Mouse (Mus musculus) CH12.LX (cell line): Measurements from ENCODE around the gene Itk. TPM values are rescaled to one million over a fixed set of nuclear protein-coding genes. Genes with fewer than 3 reads are reported as not detected.

Experiments
- DNase-seq: peaks from one replicate; pipeline ENCODE4 v3.0.0-alpha.2; 2013; ENCODE audit errors: extremely low read depth
- H3K27ac ChIP-seq: 2 replicates; pipeline ENCODE4 v1.5.1; 2012; ENCODE audit warnings: low read depth, mild to moderate bottlenecking, control low read depth, moderate library complexity; ENCODE audit not compliant: insufficient read depth
- H3K27me3 ChIP-seq: replicated peaks from 2 replicates; pipeline ENCODE3; 2012; ENCODE audit warnings: inconsistent platforms
- H3K36me3 ChIP-seq, 2 experiments: replicated peaks in 1 of 2; 2 replicates each; pipeline versions ENCODE3 to v1.6.1; 2012; ENCODE audit warnings: inconsistent platforms in 1 of 2, low read length in 1 of 2, mild to moderate bottlenecking in 1 of 2, mixed read lengths in 1 of 2, moderate library complexity in 1 of 2; ENCODE audit not compliant: control insufficient read depth in 1 of 2, insufficient read depth in 1 of 2
- H3K4me1 ChIP-seq, 2 experiments: 2 replicates each; pipeline ENCODE4 v1.6.1; 2012; ENCODE audit warnings: inconsistent platforms in 1 of 2, moderate library complexity in 1 of 2; ENCODE audit not compliant: insufficient read depth in 2 of 2, control insufficient read depth in 1 of 2
- H3K4me2 ChIP-seq: 2 replicates; pipeline ENCODE4 v1.6.1; 2012; ENCODE audit warnings: low read depth, mild to moderate bottlenecking, control low read depth; ENCODE audit not compliant: poor library complexity, insufficient read depth, severe bottlenecking
- H3K4me3 ChIP-seq, 3 experiments: fragments of 150-350 bp in 1 of 3; sonication (generic) in 1 of 3; replicated peaks in 1 of 3; 2 replicates each; pipeline versions ENCODE3 to v1.5.1; 2011 to 2012; ENCODE audit warnings: low read depth in 2 of 3, low read length in 2 of 3, mild to moderate bottlenecking in 2 of 3, moderate library complexity in 2 of 3, control low read depth in 1 of 3, improper control_type of control experiment in 1 of 3, inconsistent platforms in 1 of 3, mixed read lengths in 1 of 3; ENCODE audit not compliant: poor library complexity in 1 of 3
- H3K79me2 ChIP-seq: replicated peaks from 2 replicates; pipeline ENCODE4 v1.6.1; 2012; ENCODE audit warnings: mild to moderate bottlenecking, moderate library complexity; ENCODE audit not compliant: control insufficient read depth, poor library complexity, insufficient read depth, severe bottlenecking; ENCODE audit errors: extremely low read depth
- H3K9ac ChIP-seq: 2 replicates; pipeline ENCODE4 v1.6.1; 2012; ENCODE audit warnings: low read depth, mild to moderate bottlenecking, control low read depth, moderate library complexity; ENCODE audit not compliant: insufficient read depth
- H3K9me3 ChIP-seq: replicated peaks from 2 replicates; pipeline ENCODE3; 2012; ENCODE audit warnings: low read length, inconsistent platforms, mixed read lengths
- CHD2 ChIP-seq: IDR thresholded peaks from 2 replicates; pipeline ENCODE4 v1.6.1; 2011; ENCODE audit warnings: low read length, improper control_type of control experiment
- CTCF ChIP-seq, 2 experiments: IDR thresholded peaks in 1 of 2; conservative IDR thresholded peaks in 1 of 2; 2 replicates each; pipeline ENCODE4 v1.5.1; 2011 to 2012; ENCODE audit warnings: low read depth in 2 of 2, low read length in 2 of 2, improper control_type of control experiment in 1 of 2, inconsistent platforms in 1 of 2, mild to moderate bottlenecking in 1 of 2, moderate library complexity in 1 of 2
- E2F4 ChIP-seq: IDR thresholded peaks from 2 replicates; pipeline ENCODE4 v1.6.1; 2011; ENCODE audit warnings: low read depth, low read length, improper control_type of control experiment; ENCODE audit not compliant: insufficient replicate concordance
- EP300 ChIP-seq: IDR thresholded peaks from 2 replicates; pipeline ENCODE4 v1.6.1; 2011; ENCODE audit warnings: low read length, improper control_type of control experiment
- ETS1 ChIP-seq: conservative IDR thresholded peaks from 2 replicates; pipeline ENCODE4 v1.6.1; 2012; ENCODE audit warnings: low read depth, mild to moderate bottlenecking, inconsistent platforms, low read length, improper control_type of control experiment, moderate library complexity
- GABPA ChIP-seq: IDR thresholded peaks from 2 replicates; pipeline ENCODE4 v1.6.1; 2012; ENCODE audit warnings: low read depth, low read length, improper control_type of control experiment, inconsistent platforms; ENCODE audit not compliant: insufficient replicate concordance
- IRF4 ChIP-seq: IDR thresholded peaks from 2 replicates; pipeline ENCODE4 v1.6.1; 2014; ENCODE audit warnings: low read depth, mild to moderate bottlenecking, inconsistent platforms, low read length, improper control_type of control experiment
- JUN ChIP-seq: IDR thresholded peaks from 2 replicates; pipeline ENCODE4 v1.6.1; 2011; ENCODE audit warnings: low read depth, mild to moderate bottlenecking, low read length, improper control_type of control experiment, moderate library complexity; ENCODE audit not compliant: insufficient read depth
- MAX ChIP-seq: IDR thresholded peaks from 2 replicates; pipeline ENCODE4 v1.6.1; 2011; ENCODE audit warnings: low read length, improper control_type of control experiment
- MAZ ChIP-seq: IDR thresholded peaks from 2 replicates; pipeline ENCODE4 v1.6.1; 2012; ENCODE audit warnings: low read depth, mild to moderate bottlenecking, inconsistent platforms, low read length, improper control_type of control experiment, moderate library complexity
- MEF2A ChIP-seq: IDR thresholded peaks from 2 replicates; pipeline ENCODE4 v1.6.1; 2014; ENCODE audit warnings: low read depth, mild to moderate bottlenecking, inconsistent platforms, low read length, improper control_type of control experiment, borderline replicate concordance
- MXI1 ChIP-seq: IDR thresholded peaks from 2 replicates; pipeline ENCODE4 v1.6.1; 2011; ENCODE audit warnings: mild to moderate bottlenecking, low read depth, low read length, improper control_type of control experiment
- MYC ChIP-seq: IDR thresholded peaks from 2 replicates; pipeline ENCODE4 v1.6.1; 2011; ENCODE audit warnings: low read depth, mild to moderate bottlenecking, improper control_type of control experiment, low read length
- PAX5 ChIP-seq: IDR thresholded peaks from 2 replicates; pipeline ENCODE4 v1.6.1; 2012; ENCODE audit warnings: low read length, inconsistent platforms, mixed read lengths
- TBP ChIP-seq: conservative IDR thresholded peaks from 2 replicates; pipeline ENCODE4 v1.6.1; 2011; ENCODE audit warnings: low read depth, low read length, improper control_type of control experiment
- TCF12 ChIP-seq: IDR thresholded peaks from 2 replicates; pipeline ENCODE4 v1.6.1; 2014; ENCODE audit warnings: low read depth, mild to moderate bottlenecking, inconsistent platforms, low read length, improper control_type of control experiment
- UBTF ChIP-seq: IDR thresholded peaks from 2 replicates; pipeline ENCODE4 v1.6.1; 2012; ENCODE audit warnings: low read depth, mild to moderate bottlenecking, inconsistent platforms, low read length, improper control_type of control experiment, moderate library complexity
- USF2 ChIP-seq: conservative IDR thresholded peaks from 2 replicates; pipeline ENCODE4 v1.6.1; 2011; ENCODE audit warnings: low read depth, low read length, improper control_type of control experiment
- ZKSCAN1 ChIP-seq: IDR thresholded peaks from 2 replicates; pipeline ENCODE4 v1.6.1; 2012; ENCODE audit warnings: low read depth, inconsistent platforms, low read length, improper control_type of control experiment, borderline replicate concordance
- ZMIZ1 ChIP-seq: IDR thresholded peaks from 2 replicates; pipeline ENCODE4 v1.6.1; 2012; ENCODE audit warnings: low read depth, mild to moderate bottlenecking, inconsistent platforms, low read length, improper control_type of control experiment
- ZNF384 ChIP-seq: IDR thresholded peaks from 2 replicates; pipeline ENCODE4 v1.6.1; 2012; ENCODE audit warnings: low read depth, low read length, improper control_type of control experiment, inconsistent platforms
- dilution Hi-C: fragments of 300-500 bp; cut with MboI; formaldehyde crosslinking; loops from 2 replicates; pipeline ENCODE4 v1.14.3; 2020; ENCODE audit warnings: low sequenced_read_pairs; ENCODE audit not compliant: extremely low pct_unique_long_range_greater_than_20kb, extremely low pct_ligation_motif_present
- in situ Hi-C: fragments of 300-500 bp; cut with MboI; formaldehyde crosslinking; loops from 3 replicates; pipeline ENCODE4 v1.14.3; 2019; ENCODE audit warnings: low sequenced_read_pairs, low pct_ligation_motif_present, low pct_unique_long_range_greater_than_20kb, mixed read lengths
- polyA plus RNA-seq: library from polyadenylated mRNA; unstranded; fragments of >175 nt; gene quantifications from 2 replicates; pipeline ENCODE4 v1.2.1, GENCODE M21; 2012; ENCODE audit warnings: low read depth; ENCODE audit not compliant: insufficient read length
- total RNA-seq, 2 experiments: library from RNA; depleted of rRNA; stranded (reverse); fragments of 300-350 nt in 1 of 2; fragments of >200 nt in 1 of 2; gene quantifications; 2 replicates each; pipeline ENCODE4 v1.2.3; 2012 to 2014

Itk gene
- total and polyA plus RNA-seq, 3 experiments, result 0.11 to 0.64 (median 0.17) TPM

DNA sequence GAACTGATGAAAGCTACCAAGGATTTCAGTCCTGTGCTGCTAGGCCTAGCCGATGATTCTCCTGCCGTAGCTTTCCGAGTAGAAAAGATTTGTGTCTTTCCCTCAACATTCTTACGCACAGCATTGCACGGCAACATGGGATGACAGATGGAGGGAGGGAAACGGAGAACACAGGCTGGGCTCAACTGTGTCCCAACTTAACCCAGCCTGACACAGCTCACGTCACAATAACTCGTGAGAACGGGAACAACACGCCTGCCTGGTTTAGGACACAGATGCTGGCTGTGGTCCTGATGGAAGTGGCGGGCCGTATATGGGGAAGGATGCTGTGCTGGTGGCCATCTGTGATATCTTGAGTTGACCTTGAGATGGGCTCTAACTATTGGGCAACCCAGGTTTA is 110.6 kb downstream of the Itk start:
- in situ Hi-C loops, result loop anchor here (5.0 kb wide), 2 partner anchors 34 to 154 kb away; partner anchors contain the start of gene Cyfip2
- H3K36me3 ChIP-seq, result peaks cover 90 to 98% of the 10 kb centered on the region in 2 experiments

GRCm38 (mm10) chr11:46278140-46278539 is 111.2 kb downstream of the Itk start:
- DNase-seq, result no peak
- in situ Hi-C loops, result loop anchor here (5.0 kb wide), 2 partner anchors 34 to 154 kb away; partner anchors contain the start of gene Cyfip2
- Histone ChIP-seq H3K9me3 (no peaks in the 10 kb centered on the region), H3K4me2 (no peak overlapping the region), H3K4me3 (no peak overlapping the region), H3K27me3 (no peaks in the 10 kb centered on the region), H3K4me1 (peaks cover 0 to 80% of the 10 kb centered on the region in 2 experiments; a peak in 2 of 4 replicates), H3K27ac (no peak overlapping the region), H3K79me2 (peaks cover 2% of the 10 kb centered on the region; the same call in 1 of the 2 replicates), H3K9ac (no peak overlapping the region), H3K36me3 (peaks cover 89 to 98% of the 10 kb centered on the region in 2 experiments)
- dilution Hi-C loops, result no loop called here
- no peak for TF ChIP-seq MAZ
- no peak for TF ChIP-seq E2F4
- no peak for TF ChIP-seq GABPA
- no peak for TF ChIP-seq JUN
- TF ChIP-seq USF2, result no peak
- TF ChIP-seq PAX5, result no peak
- TF ChIP-seq MAX, result no peak
- TF ChIP-seq TCF12, result peak; percentile 30; the same call in 1 of the 2 replicates
- TF ChIP-seq CHD2, result no peak
- TF ChIP-seq ZNF384, result no peak
- TF ChIP-seq UBTF, result no peak
- TF ChIP-seq MEF2A, result peak; percentile 11; the same call in 1 of the 2 replicates
- no peak for TF ChIP-seq TBP
- TF ChIP-seq EP300, result peak; percentile 50
- no peak for TF ChIP-seq MXI1
- no peak for TF ChIP-seq ZMIZ1
- TF ChIP-seq ETS1, result peak; percentile 74
- no peak for TF ChIP-seq CTCF (conservative IDR thresholded peaks at IDR 0.05 in 1 of 2, IDR thresholded peaks at IDR 0.05 in 1 of 2; ENCODE audit: low read depth in 2 of 2, low read length in 2 of 2)
- TF ChIP-seq IRF4, result no peak

More for the DNA sequence above, 110.6 kb downstream of the Itk start:
- no peak overlapping the region for H3K9ac ChIP-seq
- H3K4me2 ChIP-seq, result no peak overlapping the region
- dilution Hi-C loops, result no loop called here
- TF ChIP-seq MYC (no peak), ZKSCAN1 (no peak)
- H3K27me3 ChIP-seq, result no peaks in the 10 kb centered on the region
- peak overlapping the region; percentile 25 for H3K27ac ChIP-seq
- H3K4me1 ChIP-seq, result peaks cover 0 to 76% of the 10 kb centered on the region in 2 experiments; a peak in 2 of 4 replicates
- H3K4me3 ChIP-seq, result no peak overlapping the region
- no peak for DNase-seq
- peaks cover 2% of the 10 kb centered on the region; the same call in 1 of the 2 replicates for H3K79me2 ChIP-seq
- no peaks in the 10 kb centered on the region for H3K9me3 ChIP-seq
